Mouse (Mus musculus) frontal cortex, postnatal 14 days (tissue): Measurements from ENCODE around the gene Nol9.

Experiments used
- DNase-seq, 2 experiments: peaks; one replicate each; pipeline ENCODE4 v3.0.0; 2022; ENCODE audit warnings: low spot score in 2 of 2

The Nol9 gene

GRCm38 (mm10) chr4:152062390-152063110 lies 23.4 kb downstream of the Nol9 start:
- no peak for DNase-seq

DNA sequence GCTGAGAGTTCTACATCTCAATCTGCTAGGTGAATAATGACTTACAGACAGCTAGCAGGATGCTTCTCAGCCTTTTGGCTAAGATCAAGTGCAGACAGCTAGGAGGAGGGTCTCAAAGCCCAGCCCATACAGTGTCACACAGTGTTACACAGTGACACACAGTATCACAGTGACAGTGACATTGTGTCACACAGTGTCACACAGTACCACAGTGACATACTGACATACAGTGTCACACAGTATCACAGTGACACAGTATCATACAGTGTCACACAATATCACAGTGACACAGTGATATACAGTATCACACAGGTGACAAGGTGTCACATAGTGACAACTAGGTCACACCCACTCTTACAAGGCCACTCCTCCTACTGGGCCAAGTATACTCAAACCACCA lies 28.2 kb downstream of the Nol9 start:
- DNase-seq, result no peak

DNA sequence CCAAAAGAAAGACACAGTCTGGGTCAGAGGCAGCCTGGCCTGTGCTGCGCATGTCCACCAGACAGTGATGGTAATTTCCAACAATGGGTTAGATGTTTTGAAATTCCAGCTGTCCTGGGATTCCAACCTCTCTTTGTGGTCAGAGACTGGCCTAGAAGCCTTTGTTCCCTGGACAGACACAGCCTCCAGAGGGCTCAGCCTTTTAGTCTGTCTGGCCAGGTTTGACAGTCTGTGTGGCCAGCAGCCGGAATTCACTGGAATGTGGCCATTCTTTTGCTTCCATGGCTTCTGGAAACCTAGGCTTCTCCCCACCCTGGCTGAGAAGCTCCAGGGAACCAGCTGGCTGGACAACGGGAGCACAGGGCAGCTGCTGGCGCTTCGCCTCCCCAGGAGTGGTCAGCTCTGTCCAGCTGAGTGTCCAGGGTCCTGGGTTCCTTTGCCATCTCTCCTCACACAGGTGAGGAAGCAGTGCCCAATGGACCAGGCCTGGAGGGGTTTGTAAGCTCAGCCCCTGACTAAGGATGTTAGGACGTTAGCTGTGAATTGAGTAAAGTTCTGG lies 29.1 kb downstream of the Nol9 start:
- DNase-seq, result no peak

GRCm38 (mm10) chr4:152069245-152069644 lies 30.1 kb downstream of the Nol9 start:
- no peak for DNase-seq

GRCm38 (mm10) chr4:152070494-152071396 lies 31.6 kb downstream of the Nol9 start:
- DNase-seq, result no peak

GRCm38 (mm10) chr4:152072121-152072601 lies 33.0 kb downstream of the Nol9 start, which contains the start of gene Plekhg5:
Gene Plekhg5, plus strand, starts transcription at chr4:152072498.
- peak in 1 of 2 experiments; percentile 39 for DNase-seq

DNA sequence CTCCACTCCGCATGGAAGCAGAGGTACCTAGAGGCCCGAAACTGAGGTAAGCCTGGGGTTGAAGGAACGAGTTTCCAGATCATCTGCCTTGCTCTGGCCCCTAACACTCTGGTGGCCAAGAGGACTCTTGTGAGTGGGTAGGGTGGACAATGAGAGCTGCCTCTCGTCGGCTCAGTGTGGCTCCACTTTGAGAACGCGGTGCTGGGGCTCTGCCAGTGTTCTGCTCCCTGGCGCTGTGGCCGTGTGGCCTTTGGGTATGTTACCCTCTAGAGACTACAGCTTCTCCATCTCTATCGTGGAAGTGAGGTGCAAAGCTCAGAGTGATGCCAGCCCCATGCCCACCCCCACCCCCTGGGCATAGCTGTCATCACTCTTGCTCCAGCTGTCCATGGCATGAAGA lies 33.5 kb downstream of the Nol9 start:
- DNase-seq, result no peak

GRCm38 (mm10) chr4:152073715-152074114 lies 34.6 kb downstream of the Nol9 start:
- DNase-seq, result no peak

DNA sequence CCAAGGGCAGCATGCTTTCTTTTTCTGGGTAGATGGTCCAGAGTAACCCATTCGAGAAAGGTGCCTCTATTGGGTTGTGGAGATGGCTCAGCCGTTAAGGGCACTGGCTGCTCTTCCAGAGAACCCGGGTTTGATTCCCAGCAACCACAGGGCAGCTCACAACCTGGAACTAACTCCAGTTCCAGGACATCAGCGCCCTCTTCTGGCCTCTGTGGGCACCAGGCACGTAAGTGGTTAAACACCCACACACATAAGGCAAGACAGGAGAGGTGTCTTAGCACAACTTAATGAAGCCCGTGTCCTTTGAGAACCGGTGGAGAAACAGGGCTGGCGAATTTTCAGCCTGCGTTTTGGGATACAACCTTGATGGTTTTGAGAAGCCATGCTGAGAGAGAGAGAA lies 35.4 kb downstream of the Nol9 start:
- DNase-seq, result no peak

- no peak for DNase-seq
These were observed 38.1 kb downstream of the Nol9 start for GRCm38 (mm10) chr4:152077191-152077590.

- no peak for DNase-seq
These were observed 39.0 kb downstream of the Nol9 start for GRCm38 (mm10) chr4:152078105-152078530.

- no peak for DNase-seq
These were observed 40.1 kb downstream of the Nol9 start for GRCm38 (mm10) chr4:152079261-152079660.

DNA sequence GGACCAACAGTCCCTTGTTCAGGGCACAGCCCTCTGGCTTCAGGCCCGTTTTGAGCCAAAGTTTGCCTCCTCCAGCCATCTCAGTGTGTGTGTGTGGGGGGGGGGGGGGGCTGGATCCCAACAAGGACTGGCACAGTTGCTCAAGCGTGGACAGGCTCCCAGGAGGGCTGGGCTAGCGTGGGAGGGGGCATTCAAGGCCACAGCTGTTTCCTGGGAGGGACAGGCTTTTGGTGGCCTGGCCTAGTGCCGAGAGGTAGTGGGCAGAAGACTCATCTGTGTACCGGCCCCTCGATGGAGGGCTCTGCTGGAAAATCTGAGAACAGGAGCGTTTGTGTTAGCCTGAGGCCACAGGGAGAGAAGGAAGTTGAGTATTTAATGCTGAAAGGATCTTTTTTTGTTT lies 40.8 kb downstream of the Nol9 start:
- no peak for DNase-seq

DNA sequence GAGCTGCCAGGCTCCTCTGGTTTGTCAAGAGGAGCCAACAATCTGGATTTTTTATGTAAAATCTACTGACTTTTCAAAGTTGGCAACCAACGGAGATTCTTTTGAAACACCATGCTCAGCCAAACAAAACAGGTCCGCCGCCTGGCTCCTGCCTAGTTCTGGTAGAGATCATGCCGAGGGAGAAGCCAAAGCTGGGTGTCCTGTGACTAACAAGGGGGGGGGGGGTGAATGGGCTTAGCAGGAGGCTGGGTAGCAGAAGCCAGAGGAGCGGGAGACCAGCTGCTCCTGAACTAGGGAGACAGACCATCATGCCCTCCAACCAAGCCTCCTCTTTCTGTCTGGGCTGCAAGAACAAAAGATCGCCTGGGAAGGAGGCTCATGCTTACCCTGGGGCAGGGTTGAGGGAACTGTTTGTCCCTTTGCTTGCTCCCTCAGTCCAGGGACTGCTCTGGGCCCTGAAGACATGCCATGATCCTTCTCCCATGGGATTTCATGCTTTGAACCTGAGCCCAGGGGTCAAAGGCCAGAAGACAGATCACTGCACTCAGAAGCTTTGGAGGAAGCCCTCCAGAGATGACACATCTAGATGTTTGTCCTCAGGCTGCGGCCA lies 44.6 kb downstream of the Nol9 start:
- DNase-seq, result no peak

- DNase-seq, result no peak
These were observed 45.5 kb downstream of the Nol9 start for GRCm38 (mm10) chr4:152084616-152085015.

DNA sequence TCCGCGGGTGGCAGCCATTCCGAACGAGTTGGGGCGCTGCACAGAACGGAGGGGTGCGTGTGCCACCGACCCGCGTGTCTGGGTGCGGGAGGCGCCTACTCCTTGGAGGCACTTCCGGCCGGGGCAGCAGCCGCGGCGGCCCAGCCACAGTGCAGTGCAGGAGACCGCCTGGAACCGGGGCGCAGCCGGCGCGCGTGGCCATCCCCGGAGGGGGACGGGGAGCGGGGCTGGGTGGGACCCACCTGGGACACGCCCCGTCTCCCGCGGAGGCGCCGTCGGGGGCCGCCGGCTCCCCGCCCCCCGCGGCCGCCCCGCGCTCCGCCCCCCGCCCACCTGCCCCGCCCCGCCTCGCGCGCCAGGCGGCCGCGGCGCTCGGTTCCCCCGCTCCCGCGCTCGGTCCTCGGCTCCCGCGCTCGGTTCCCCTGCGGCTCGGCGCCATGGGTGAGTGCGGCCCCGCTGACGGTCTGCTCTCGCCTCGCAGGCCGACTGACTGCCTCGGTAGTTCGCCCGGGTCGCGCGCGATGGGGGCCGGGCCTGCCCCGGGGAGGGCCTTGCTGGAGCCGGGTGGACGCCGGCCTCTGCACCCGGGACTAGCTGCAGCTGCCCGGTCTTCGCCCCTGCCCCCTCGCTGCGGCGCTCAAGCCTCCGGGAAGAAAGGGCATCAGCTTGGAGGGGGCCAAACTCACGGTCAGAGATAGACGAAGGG lies 47.5 kb downstream of the Nol9 start:
- DNase-seq, result no peak

DNA sequence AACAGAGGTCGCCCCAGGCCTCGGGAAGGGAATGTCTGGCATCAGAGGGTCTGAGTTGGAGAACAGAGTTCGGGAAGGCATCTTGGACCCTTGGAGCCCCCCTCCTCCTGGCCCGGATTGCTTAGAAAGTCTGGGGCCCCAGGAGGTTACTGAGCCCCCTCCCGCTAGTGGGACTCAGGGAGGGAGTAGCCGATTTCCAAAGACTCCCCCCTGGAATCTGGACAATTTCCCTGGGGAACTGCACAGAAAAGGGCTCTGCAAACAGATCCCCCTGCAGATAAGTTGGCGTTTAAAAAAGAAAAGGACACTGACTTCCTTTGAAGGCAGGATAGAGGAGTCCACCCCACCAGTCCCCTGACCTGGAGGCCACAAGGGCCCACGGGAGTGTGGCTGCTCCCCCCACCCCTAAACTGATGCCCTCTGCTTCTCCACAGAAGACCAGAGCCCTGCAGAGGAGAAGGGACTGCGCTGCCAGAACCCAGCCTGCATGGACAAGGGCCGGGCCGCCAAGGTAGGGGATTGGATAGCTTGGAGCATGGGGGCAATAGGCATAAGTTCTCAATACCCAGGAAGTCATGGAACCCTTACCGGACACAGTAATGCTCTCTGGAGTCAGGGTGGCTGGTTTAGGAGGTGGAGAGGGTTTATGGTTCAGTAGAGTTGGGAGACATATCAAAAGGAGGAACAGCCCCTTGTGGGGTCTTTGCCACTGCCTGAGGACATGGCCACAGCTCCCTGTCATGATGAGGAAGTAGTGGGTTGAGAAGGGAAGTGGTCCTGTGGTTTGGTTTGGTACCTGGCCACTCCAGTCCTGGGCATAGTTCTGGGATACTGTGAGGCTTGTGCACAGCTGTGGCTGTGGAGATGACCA lies 48.3 kb downstream of the Nol9 start:
- no peak for DNase-seq

DNA sequence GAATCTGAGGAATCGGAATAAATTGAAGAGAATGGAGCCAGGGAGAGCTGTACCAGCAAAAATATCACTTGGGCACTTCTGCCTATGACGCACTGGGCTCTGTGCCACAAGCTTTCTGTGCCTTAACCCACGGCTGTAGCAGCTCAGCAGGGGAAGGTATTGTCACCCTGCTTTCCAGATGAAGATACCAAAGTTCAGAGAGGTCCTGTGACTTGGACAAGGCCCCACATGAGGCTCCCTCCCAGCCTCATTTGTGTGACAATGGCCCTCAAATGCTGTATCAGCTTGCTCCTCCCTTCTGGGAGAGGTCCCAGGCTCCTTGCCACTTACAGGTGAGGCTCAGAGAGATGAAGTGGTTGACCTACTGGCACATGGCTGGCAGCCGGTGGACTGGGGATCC lies 49.0 kb downstream of the Nol9 start:
- peak in 1 of 2 experiments; percentile 39 for DNase-seq

GRCm38 (mm10) chr4:152088556-152089120 lies 49.5 kb downstream of the Nol9 start:
- DNase-seq, result peak; percentile 69 to 80

DNA sequence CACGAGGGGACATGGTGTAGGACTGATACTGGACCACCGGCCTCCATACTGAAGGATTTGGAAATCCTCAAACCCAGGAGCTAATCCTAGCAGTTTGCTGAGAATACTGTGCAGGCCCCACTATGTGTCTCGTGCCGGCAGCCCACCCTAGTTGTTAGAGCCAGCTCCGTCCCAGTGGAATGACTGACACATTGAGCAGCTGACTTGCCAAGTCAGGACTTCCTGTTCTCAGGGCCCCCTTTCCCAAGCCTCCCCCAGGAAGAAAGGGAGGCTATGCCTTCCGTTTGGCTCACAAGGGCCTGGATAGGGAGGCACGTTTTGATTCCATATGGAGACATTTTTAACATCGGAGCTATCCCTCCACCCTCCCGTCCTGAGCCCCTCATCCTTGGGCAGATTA lies 51.1 kb downstream of the Nol9 start:
- DNase-seq, result no peak
